Mouse (Mus musculus): ENCODE results near the gene Fbxo36.

DNA sequence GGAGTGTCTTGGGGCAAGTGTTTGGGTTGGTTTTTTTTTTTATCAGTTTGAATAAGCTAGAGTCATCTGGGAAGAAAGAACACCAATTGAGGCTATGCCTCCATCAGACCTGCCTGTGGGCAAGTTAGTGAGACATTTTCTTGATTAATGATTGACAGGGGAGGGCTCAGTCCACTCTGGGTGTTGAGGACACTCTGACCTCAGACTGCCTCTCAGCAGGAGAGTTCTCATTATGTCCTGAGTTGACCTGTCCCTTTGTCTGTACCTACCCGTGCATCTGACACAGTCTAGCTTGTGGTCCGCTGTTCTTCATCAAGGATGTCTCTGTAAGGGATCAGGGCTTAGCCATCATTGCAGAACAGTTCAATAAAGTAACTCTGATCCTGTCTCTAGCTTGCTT lies 107.7 kb downstream of the Fbxo36 start:
- TF ChIP-seq CTCF (IDR thresholded peaks at IDR 0.05; ENCODE audit: insufficient read depth, low read depth, low read length): no peak
- TF ChIP-seq POLR2A (IDR thresholded peaks at IDR 0.05; ENCODE audit: insufficient read depth, low read depth, low read length): no peak

Data from olfactory bulb, adult 2 months (tissue).